Mouse (Mus musculus) CH12.LX (cell line): ENCODE measurements at regions not wholly inside any gene's neighbourhood (a gene's known extent, or its start where the extent isn't known, plus 50 kb on each side); places are given as distances from the start of the nearest gene placed in this dataset.

Source experiments
- DNase-seq: peaks from one replicate; pipeline ENCODE4 v3.0.0-alpha.2; 2013; ENCODE audit errors: extremely low read depth
- H3K27ac ChIP-seq: 2 replicates; pipeline ENCODE4 v1.5.1; 2012; ENCODE audit warnings: low read depth, mild to moderate bottlenecking, control low read depth, moderate library complexity; ENCODE audit not compliant: insufficient read depth
- H3K27me3 ChIP-seq: replicated peaks from 2 replicates; pipeline ENCODE3; 2012; ENCODE audit warnings: inconsistent platforms
- H3K36me3 ChIP-seq, 2 experiments: replicated peaks in 1 of 2; 2 replicates each; pipeline versions ENCODE3 to v1.6.1; 2012; ENCODE audit warnings: inconsistent platforms in 1 of 2, low read length in 1 of 2, mild to moderate bottlenecking in 1 of 2, mixed read lengths in 1 of 2, moderate library complexity in 1 of 2; ENCODE audit not compliant: control insufficient read depth in 1 of 2, insufficient read depth in 1 of 2
- H3K4me1 ChIP-seq, 2 experiments: 2 replicates each; pipeline ENCODE4 v1.6.1; 2012; ENCODE audit warnings: inconsistent platforms in 1 of 2, moderate library complexity in 1 of 2; ENCODE audit not compliant: insufficient read depth in 2 of 2, control insufficient read depth in 1 of 2
- H3K4me2 ChIP-seq: 2 replicates; pipeline ENCODE4 v1.6.1; 2012; ENCODE audit warnings: low read depth, mild to moderate bottlenecking, control low read depth; ENCODE audit not compliant: poor library complexity, insufficient read depth, severe bottlenecking
- H3K4me3 ChIP-seq, 3 experiments: fragments of 150-350 bp in 1 of 3; sonication (generic) in 1 of 3; replicated peaks in 1 of 3; 2 replicates each; pipeline versions ENCODE3 to v1.5.1; 2011 to 2012; ENCODE audit warnings: low read depth in 2 of 3, low read length in 2 of 3, mild to moderate bottlenecking in 2 of 3, moderate library complexity in 2 of 3, control low read depth in 1 of 3, improper control_type of control experiment in 1 of 3, inconsistent platforms in 1 of 3, mixed read lengths in 1 of 3; ENCODE audit not compliant: poor library complexity in 1 of 3
- H3K79me2 ChIP-seq: replicated peaks from 2 replicates; pipeline ENCODE4 v1.6.1; 2012; ENCODE audit warnings: mild to moderate bottlenecking, moderate library complexity; ENCODE audit not compliant: control insufficient read depth, poor library complexity, insufficient read depth, severe bottlenecking; ENCODE audit errors: extremely low read depth
- H3K9ac ChIP-seq: 2 replicates; pipeline ENCODE4 v1.6.1; 2012; ENCODE audit warnings: low read depth, mild to moderate bottlenecking, control low read depth, moderate library complexity; ENCODE audit not compliant: insufficient read depth
- H3K9me3 ChIP-seq: replicated peaks from 2 replicates; pipeline ENCODE3; 2012; ENCODE audit warnings: low read length, inconsistent platforms, mixed read lengths
- BHLHE40 ChIP-seq: IDR thresholded peaks from 2 replicates; pipeline ENCODE4 v1.6.1; 2011; ENCODE audit warnings: mild to moderate bottlenecking, low read depth, low read length, improper control_type of control experiment
- CHD2 ChIP-seq: IDR thresholded peaks from 2 replicates; pipeline ENCODE4 v1.6.1; 2011; ENCODE audit warnings: low read length, improper control_type of control experiment
- ETS1 ChIP-seq: conservative IDR thresholded peaks from 2 replicates; pipeline ENCODE4 v1.6.1; 2012; ENCODE audit warnings: low read depth, mild to moderate bottlenecking, inconsistent platforms, low read length, improper control_type of control experiment, moderate library complexity
- HCFC1 ChIP-seq: IDR thresholded peaks from 2 replicates; pipeline ENCODE4 v1.6.1; 2012; ENCODE audit warnings: low read depth, mild to moderate bottlenecking, inconsistent platforms, low read length, improper control_type of control experiment
- JUN ChIP-seq: IDR thresholded peaks from 2 replicates; pipeline ENCODE4 v1.6.1; 2011; ENCODE audit warnings: low read depth, mild to moderate bottlenecking, low read length, improper control_type of control experiment, moderate library complexity; ENCODE audit not compliant: insufficient read depth
- JUND ChIP-seq: conservative IDR thresholded peaks from 2 replicates; pipeline ENCODE4 v1.6.1; 2011; ENCODE audit warnings: low read depth, low read length, improper control_type of control experiment
- KAT2A ChIP-seq: IDR thresholded peaks from 2 replicates; pipeline ENCODE4 v1.6.1; 2012; ENCODE audit warnings: low read length, improper control_type of control experiment, inconsistent platforms; ENCODE audit not compliant: insufficient replicate concordance
- MAX ChIP-seq: IDR thresholded peaks from 2 replicates; pipeline ENCODE4 v1.6.1; 2011; ENCODE audit warnings: low read length, improper control_type of control experiment
- MAZ ChIP-seq: IDR thresholded peaks from 2 replicates; pipeline ENCODE4 v1.6.1; 2012; ENCODE audit warnings: low read depth, mild to moderate bottlenecking, inconsistent platforms, low read length, improper control_type of control experiment, moderate library complexity
- MEF2A ChIP-seq: IDR thresholded peaks from 2 replicates; pipeline ENCODE4 v1.6.1; 2014; ENCODE audit warnings: low read depth, mild to moderate bottlenecking, inconsistent platforms, low read length, improper control_type of control experiment, borderline replicate concordance
- MXI1 ChIP-seq: IDR thresholded peaks from 2 replicates; pipeline ENCODE4 v1.6.1; 2011; ENCODE audit warnings: mild to moderate bottlenecking, low read depth, low read length, improper control_type of control experiment
- MYC ChIP-seq: IDR thresholded peaks from 2 replicates; pipeline ENCODE4 v1.6.1; 2011; ENCODE audit warnings: low read depth, mild to moderate bottlenecking, improper control_type of control experiment, low read length
- NELFE ChIP-seq: IDR thresholded peaks from 2 replicates; pipeline ENCODE4 v1.6.1; 2011; ENCODE audit warnings: low read depth, low read length, improper control_type of control experiment
- NRF1 ChIP-seq: IDR thresholded peaks from 2 replicates; pipeline ENCODE4 v1.6.1; 2014; ENCODE audit warnings: low read depth, mild to moderate bottlenecking, inconsistent platforms, low read length, improper control_type of control experiment, moderate library complexity
- PAX5 ChIP-seq: IDR thresholded peaks from 2 replicates; pipeline ENCODE4 v1.6.1; 2012; ENCODE audit warnings: low read length, inconsistent platforms, mixed read lengths
- POLR2A ChIP-seq: IDR thresholded peaks from 2 replicates; pipeline ENCODE4 v1.6.1; 2011; ENCODE audit warnings: low read depth, mild to moderate bottlenecking, improper control_type of control experiment, low read length
- RAD21 ChIP-seq: IDR thresholded peaks from 2 replicates; pipeline ENCODE4 v1.6.1; 2011; ENCODE audit warnings: low read depth, mild to moderate bottlenecking, low read length, improper control_type of control experiment, moderate library complexity
- SIN3A ChIP-seq: IDR thresholded peaks from 2 replicates; pipeline ENCODE4 v1.6.1; 2012; ENCODE audit warnings: low read length, improper control_type of control experiment, inconsistent platforms
- UBTF ChIP-seq: IDR thresholded peaks from 2 replicates; pipeline ENCODE4 v1.6.1; 2012; ENCODE audit warnings: low read depth, mild to moderate bottlenecking, inconsistent platforms, low read length, improper control_type of control experiment, moderate library complexity
- USF1 ChIP-seq: IDR thresholded peaks from 2 replicates; pipeline ENCODE4 v1.6.1; 2014; ENCODE audit warnings: low read depth, mild to moderate bottlenecking, inconsistent platforms, low read length, improper control_type of control experiment
- ZC3H11A ChIP-seq: IDR thresholded peaks from 2 replicates; pipeline ENCODE4 v1.6.1; 2012; ENCODE audit warnings: low read depth, mild to moderate bottlenecking, inconsistent platforms, low read length, improper control_type of control experiment
- dilution Hi-C: fragments of 300-500 bp; cut with MboI; formaldehyde crosslinking; loops from 2 replicates; pipeline ENCODE4 v1.14.3; 2020; ENCODE audit warnings: low sequenced_read_pairs; ENCODE audit not compliant: extremely low pct_unique_long_range_greater_than_20kb, extremely low pct_ligation_motif_present
- in situ Hi-C: fragments of 300-500 bp; cut with MboI; formaldehyde crosslinking; loops from 3 replicates; pipeline ENCODE4 v1.14.3; 2019; ENCODE audit warnings: low sequenced_read_pairs, low pct_ligation_motif_present, low pct_unique_long_range_greater_than_20kb, mixed read lengths

- peaks cover 15 to 32% of the 10 kb centered on the region in 2 experiments for H3K4me1 ChIP-seq
- TF ChIP-seq UBTF (no peak), PAX5 (no peak), NRF1 (no peak), ETS1 (no peak), MXI1 (no peak), ZC3H11A (no peak), BHLHE40 (no peak)
- H3K9me3 ChIP-seq, result no peaks in the 10 kb centered on the region
- no peaks in the 10 kb centered on the region for H3K27me3 ChIP-seq
- no peak overlapping the region for H3K4me3 ChIP-seq
- in situ Hi-C loops (no loop called here), dilution Hi-C loops (no loop called here)
- H3K4me2 ChIP-seq, result no peak overlapping the region
- no peak overlapping the region for H3K27ac ChIP-seq
- DNase-seq, result no peak
- H3K79me2 ChIP-seq, result no peaks in the 10 kb centered on the region
- no peak overlapping the region for H3K9ac ChIP-seq
- H3K36me3 ChIP-seq, result no peaks in the 10 kb centered on the region
These were observed 68.0 kb upstream of the Rbm24 start for GRCm38 (mm10) chr13:46350075-46350747.

- H3K36me3 ChIP-seq, result no peaks in the 10 kb centered on the region
- dilution Hi-C loops, result no loop called here
- no peaks in the 10 kb centered on the region for H3K27me3 ChIP-seq
- H3K4me3 ChIP-seq, result no peak overlapping the region
- TF ChIP-seq KAT2A (no peak), ETS1 (no peak), HCFC1 (no peak), MEF2A (no peak), MAZ (no peak), MAX (no peak), JUND (no peak), POLR2A (no peak), SIN3A (no peak), NRF1 (no peak), RAD21 (no peak), NELFE (no peak), JUN (no peak), MYC (no peak), ZC3H11A (no peak), CHD2 (no peak), USF1 (no peak)
- no peak overlapping the region for H3K4me2 ChIP-seq
- no peak for DNase-seq
- H3K4me1 ChIP-seq, result peaks cover 0 to 24% of the 10 kb centered on the region in 2 experiments; a peak in 2 of 4 replicates
- H3K27ac ChIP-seq, result no peak overlapping the region
- H3K9ac ChIP-seq, result no peak overlapping the region
- no peaks in the 10 kb centered on the region for H3K9me3 ChIP-seq
- H3K79me2 ChIP-seq, result no peaks in the 10 kb centered on the region
- in situ Hi-C loops, result no loop called here
These were observed 62.9 kb upstream of the Rbm24 start for GRCm38 (mm10) chr13:46355306-46355705.
